Mouse (Mus musculus) heart, adult 10 weeks (tissue): ENCODE results near the gene Rrh. TPM values are rescaled to one million over a fixed set of nuclear protein-coding genes. Genes with fewer than 3 reads are reported as not detected.

ENCODE experiments used
- polyA plus RNA-seq: library from polyadenylated mRNA; stranded (reverse); fragments of 350-450 nt; fragmentation: Illumina TruSeq; extraction: RNeasy Lipid Tissue Mini Kit (QIAGEN cat#74804); gene quantifications from one replicate; pipeline ENCODE4 v1.2.3, GENCODE M21; 2014; ENCODE audit warnings: low read depth, low replicate concordance

Gene Rrh
- polyA plus RNA-seq: not detected

DNA sequence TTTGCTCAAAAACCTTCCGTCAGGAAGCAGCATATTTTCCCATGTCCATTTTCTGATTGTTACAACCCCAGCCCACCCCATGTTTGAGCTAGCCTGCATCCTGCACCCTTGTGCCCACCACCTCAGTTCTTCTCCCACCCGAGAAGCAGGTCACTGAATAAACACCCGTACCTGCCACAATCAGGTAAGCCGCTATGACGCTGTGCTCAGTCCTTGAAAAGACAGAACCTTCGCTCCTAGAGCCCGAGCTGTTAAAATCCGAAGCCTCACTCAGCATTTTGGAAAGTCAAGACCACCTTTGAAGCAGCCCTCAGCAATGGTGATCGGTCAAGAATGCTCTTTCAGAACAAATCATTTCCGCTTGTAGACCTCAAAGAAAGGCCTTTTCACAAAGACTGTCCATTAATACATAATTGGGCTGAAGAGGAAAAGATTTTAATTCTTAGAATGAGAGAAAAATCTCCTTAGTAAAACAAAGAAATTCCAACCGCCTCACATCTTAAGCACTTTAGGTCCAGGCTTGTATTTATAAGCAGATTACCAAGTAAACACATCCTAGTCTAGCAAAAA, at the start of gene Rrh:
Gene Rrh (minus strand): TSS at position 382 of the 570 bp plus-strand sequence.

DNA sequence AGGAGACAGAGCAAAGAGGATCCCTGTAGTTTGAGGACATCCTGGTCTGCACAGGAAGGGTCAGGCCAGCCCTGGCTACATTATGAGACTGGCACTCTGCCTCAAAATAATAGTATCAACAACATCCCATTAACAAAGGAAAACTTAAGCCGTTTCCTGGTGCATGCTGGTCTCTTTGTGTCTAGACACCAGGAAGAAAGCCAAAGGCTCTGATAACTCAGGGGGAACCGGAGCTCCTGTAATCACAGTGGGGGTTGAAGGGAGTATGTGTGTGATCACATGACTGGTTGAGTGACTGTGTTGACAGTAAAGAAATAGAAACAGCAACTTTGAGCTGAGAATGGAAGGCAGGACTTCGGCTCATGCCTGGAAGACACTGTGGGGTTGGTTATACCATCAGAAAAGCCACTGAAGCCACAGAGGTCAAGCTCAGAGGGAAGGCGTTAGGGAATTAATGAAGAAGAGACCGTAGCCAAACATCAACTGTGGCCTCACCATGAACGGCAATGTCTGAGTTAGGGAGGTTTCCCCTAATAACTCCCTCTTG, 13.1 kb upstream of the Rrh start, which contains the start of gene Cfi:
Gene Cfi (plus strand): TSS at position 497 of the 547 bp plus-strand sequence.

DNA sequence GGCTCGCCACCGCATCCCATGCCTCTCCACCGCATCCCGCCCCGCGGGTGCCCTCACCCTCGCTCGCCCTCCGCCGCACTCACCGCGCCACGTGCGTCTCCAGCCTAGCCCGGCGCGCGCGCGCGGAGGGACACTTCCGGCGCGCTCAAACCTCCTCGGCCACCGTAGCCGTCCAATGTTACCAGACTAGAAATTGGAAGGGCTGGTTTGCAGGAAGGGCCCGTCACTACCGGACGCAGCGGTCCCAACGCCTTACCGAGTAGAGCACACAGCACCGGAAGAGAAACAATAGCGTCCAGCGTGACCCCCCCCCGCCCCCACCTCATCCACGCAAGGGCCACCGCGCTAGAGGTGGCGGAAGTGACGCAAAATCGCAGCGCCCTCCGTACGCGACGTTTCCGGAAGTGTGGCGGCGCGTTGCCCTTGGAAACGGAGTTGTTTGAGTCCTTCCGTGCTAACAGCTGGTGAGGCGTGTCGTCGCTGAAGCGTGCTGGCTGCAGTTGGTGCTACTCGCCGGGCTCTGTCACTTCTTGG, 8.7 kb upstream of the Rrh start, which contains the start of gene Gar1:
Gene Gar1 (minus strand): TSS at position 362 of the 534 bp plus-strand sequence.

DNA sequence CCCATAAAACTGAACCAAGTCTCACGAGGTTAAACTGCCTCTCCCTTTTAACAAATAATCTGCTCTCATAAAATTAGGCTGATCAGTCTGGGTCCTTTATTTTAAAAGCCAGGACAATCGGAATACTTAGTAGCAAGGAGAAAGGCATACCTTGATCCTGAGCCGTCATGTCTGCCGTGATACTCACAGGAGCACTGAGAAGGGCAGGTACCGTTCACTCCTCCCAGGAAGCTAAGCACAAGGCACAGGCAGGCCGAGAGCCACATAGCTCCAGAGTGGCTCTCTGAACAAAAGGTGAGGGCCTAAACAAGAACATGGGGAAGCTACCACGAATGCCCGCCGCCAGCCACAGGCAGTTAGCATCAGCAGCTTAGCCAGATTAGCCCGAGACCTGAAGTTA, 18.6 kb downstream of the Rrh start, which contains the start of gene Lrit3:
Gene Lrit3 (minus strand): TSS at position 266 of the 400 bp plus-strand sequence.

DNA sequence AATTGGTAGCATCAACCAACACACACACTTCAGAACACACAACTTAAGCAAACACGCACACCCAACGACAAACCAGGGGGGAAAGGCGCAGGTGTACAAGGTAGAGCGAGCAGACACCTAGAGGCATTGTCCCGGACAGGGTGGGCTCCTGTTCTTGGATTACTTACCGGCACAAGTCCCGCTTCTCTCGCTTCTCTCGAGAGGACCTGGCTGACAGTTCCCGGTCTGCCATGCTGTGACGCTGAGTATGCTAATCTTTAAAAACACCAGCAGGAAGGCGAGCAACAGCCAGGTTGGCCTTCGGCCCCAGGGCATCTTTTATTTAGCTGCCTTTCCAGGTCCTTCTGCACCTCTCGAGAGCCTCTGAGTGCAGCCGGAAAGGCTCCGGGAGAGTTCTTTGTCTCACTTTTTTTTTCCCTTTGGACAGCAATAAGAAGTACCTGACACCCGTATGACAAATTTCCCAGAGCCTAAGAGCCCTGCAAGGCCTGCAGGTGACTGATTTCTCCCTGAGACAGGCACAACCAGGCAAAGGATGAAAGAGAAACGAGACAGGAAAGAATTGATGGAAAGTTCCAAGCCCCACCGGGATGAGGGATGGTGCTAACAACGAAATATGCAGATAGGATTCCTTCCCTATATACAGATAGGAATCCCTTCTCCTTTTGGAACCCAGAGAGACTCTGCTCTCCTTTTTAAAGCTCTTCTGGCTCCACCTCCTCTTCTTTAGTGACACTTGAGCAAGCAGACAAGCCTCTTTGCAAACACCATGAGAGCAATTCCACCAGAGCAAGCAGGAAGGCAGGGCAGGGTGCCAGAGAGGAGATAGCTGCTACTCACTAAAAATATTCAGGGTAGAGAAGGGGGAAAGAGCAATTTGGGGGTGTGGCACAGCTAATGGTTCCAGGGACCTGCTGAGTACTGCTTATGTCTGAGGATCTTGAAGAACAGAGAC, 67.5 kb downstream of the Rrh start, which contains the start of gene Egf:
Gene Egf (minus strand): TSS at position 667 of the 955 bp plus-strand sequence.

Other genes starting within 250 kb of the Rrh start
- 7.9 TPM for gene Egf, start 67.3 kb downstream of the Rrh start, polyA plus RNA-seq
- gene Lrit3, start 18.6 kb downstream of the Rrh start, polyA plus RNA-seq: not detected
- gene Gar1, start 8.8 kb upstream of the Rrh start, polyA plus RNA-seq: 20.3 TPM
- 0.50 TPM for gene Cfi, start 13.3 kb upstream of the Rrh start, polyA plus RNA-seq
- gene Pla2g12a, start 56.0 kb upstream of the Rrh start, polyA plus RNA-seq: 65.2 TPM
- 14.2 TPM for gene Casp6, start 78.8 kb upstream of the Rrh start, polyA plus RNA-seq
- gene Mcub, start 147.6 kb upstream of the Rrh start, polyA plus RNA-seq: 4.5 TPM
- 34.0 TPM for gene Sec24b, start 239.0 kb upstream of the Rrh start, polyA plus RNA-seq